ENCODE assay signal across 12 mouse cellular contexts in genomic region chr11:28906288-28906687, GRCm38 (mm10). TPM values are rescaled to one million over a fixed set of nuclear protein-coding genes. Genes with fewer than 3 reads are reported as not detected.
DNase-seq lines count a peak whose midpoint lies in the region; ATAC-seq and TF ChIP-seq lines count a peak whose summit lies in the region.
"Had no signal": no experiment of that assay in that cellular context is flagged by ENCODE, and none has a peak within 500 bp of the region (broad histone marks: within the 10 kb centered on the region; RNA-seq: fewer than 3 reads in every experiment).

No protein-coding gene starts in this region.

- peaks cover 7% of the 10 kb centered on the region; the same call in 1 of the 2 replicates for H3K4me1 ChIP-seq in liver, adult 2 months (ENCODE audit: control insufficient read depth, insufficient read depth, low read length)
- H3K4me1 ChIP-seq in liver, postnatal 0 days (ENCODE audit: insufficient read depth): no peaks in the 10 kb centered on the region
- no peaks in the 10 kb centered on the region for H3K4me1 ChIP-seq in hindbrain, embryonic 10.5 days (replicated peaks)
- H3K4me1 ChIP-seq in hindbrain, embryonic 11.5 days (replicated peaks; ENCODE audit: control insufficient read depth, insufficient read depth, low read length): no peaks in the 10 kb centered on the region
- H3K4me1 ChIP-seq: limb, embryonic 15.5 days had no signal

- H3K36me3 ChIP-seq in liver, adult 2 months (ENCODE audit: control insufficient read depth, insufficient read depth, low read length): no peaks in the 10 kb centered on the region
- H3K36me3 ChIP-seq in liver, postnatal 0 days (replicated peaks; ENCODE audit: insufficient read depth, low read length): no peaks in the 10 kb centered on the region
- no peaks in the 10 kb centered on the region for H3K36me3 ChIP-seq in hindbrain, embryonic 10.5 days
- H3K36me3 ChIP-seq in hindbrain, embryonic 11.5 days (ENCODE audit: control insufficient read depth, insufficient read depth, low read length): no peaks in the 10 kb centered on the region
- H3K36me3 ChIP-seq: limb, embryonic 15.5 days had no signal

- ATAC-seq in liver, postnatal 0 days: no peak
- no peak for ATAC-seq in hindbrain, embryonic 11.5 days (ENCODE audit: low FRiP score)
- ATAC-seq: intestine, postnatal 0 days had no signal

- H3K79me2 ChIP-seq in liver, adult 2 months (ENCODE audit: control insufficient read depth, insufficient read depth, low read length): no peaks in the 10 kb centered on the region

- peak; percentile 50 to 95 for DNase-seq in adrenal gland, adult (ENCODE audit: inconsistent age in 2 of 2, low spot score in 1 of 2)
- DNase-seq in adrenal gland, postnatal 25 days: no peak
- peak; percentile 17 for DNase-seq in liver, adult 2 months (ENCODE audit: extremely low read depth, low read depth, low spot score)
- DNase-seq in liver, postnatal 0 days: no peak
- DNase-seq in brain, adult 2 months (ENCODE audit: low read depth, low spot score): peak; percentile 85
- DNase-seq in lung, postnatal 14 days: peak; percentile 15
- no peak for DNase-seq in hindbrain, embryonic 10.5 days (ENCODE audit: low spot score)
- DNase-seq in hindbrain, embryonic 11.5 days (ENCODE audit: low spot score): no peak
- DNase-seq: thymus, postnatal 25 days had no signal

- 59% methylated on average over 3 of the region's 3 CpGs for WGBS in liver, adult 2 months
- 44% methylated on average over 3 of the region's 3 CpGs for WGBS in liver, postnatal 0 days (ENCODE audit: insufficient replicate concordance)
- 84% methylated on average over 3 of the region's 3 CpGs for WGBS in hindbrain, embryonic 10.5 days
- 84% methylated on average over 3 of the region's 3 CpGs for WGBS in hindbrain, embryonic 11.5 days

- no peak overlapping the region for H3K9ac ChIP-seq in liver, adult 2 months (ENCODE audit: low read depth, low read length)
- no peak overlapping the region for H3K9ac ChIP-seq in liver, postnatal 0 days (replicated peaks)
- no peak overlapping the region for H3K9ac ChIP-seq in hindbrain, embryonic 11.5 days (ENCODE audit: low read depth, low read length)
- H3K9ac ChIP-seq: limb, embryonic 15.5 days had no signal

- H3K27me3 ChIP-seq in liver, adult 2 months (ENCODE audit: control insufficient read depth, insufficient read depth, low read length): no peaks in the 10 kb centered on the region
- no peaks in the 10 kb centered on the region for H3K27me3 ChIP-seq in liver, postnatal 0 days (ENCODE audit: insufficient read depth, low read length)
- no peaks in the 10 kb centered on the region for H3K27me3 ChIP-seq in hindbrain, embryonic 10.5 days (ENCODE audit: insufficient read depth, poor library complexity, severe bottlenecking)
- no peaks in the 10 kb centered on the region for H3K27me3 ChIP-seq in hindbrain, embryonic 11.5 days (ENCODE audit: control insufficient read depth, insufficient read depth, low read length)
- H3K27me3 ChIP-seq: limb, embryonic 15.5 days had no signal

- no peak for TF ChIP-seq EP300 in liver, postnatal 0 days (IDR thresholded peaks at IDR 0.05; ENCODE audit: low read depth)

- H3K27ac ChIP-seq in liver, adult 2 months (replicated peaks; ENCODE audit: insufficient read depth, low read depth, low read length): no peak overlapping the region
- no peak overlapping the region for H3K27ac ChIP-seq in liver, postnatal 0 days (ENCODE audit: low read depth)
- H3K27ac ChIP-seq in hindbrain, embryonic 10.5 days: no peak overlapping the region
- no peak overlapping the region for H3K27ac ChIP-seq in hindbrain, embryonic 11.5 days (ENCODE audit: low read depth, low read length)
- H3K27ac ChIP-seq: limb, embryonic 15.5 days had no signal

- TF ChIP-seq CTCF in liver, adult 2 months (IDR thresholded peaks at IDR 0.05; ENCODE audit: low read depth, low read length): no peak
- no peak for TF ChIP-seq CTCF in liver, postnatal 0 days (IDR thresholded peaks at IDR 0.05; ENCODE audit: low read depth)

- no peak for TF ChIP-seq POLR2A in liver, adult 2 months (IDR thresholded peaks at IDR 0.05; ENCODE audit: extremely low read depth, insufficient read depth, low read length)

- no peak overlapping the region for H3K4me3 ChIP-seq in liver, adult 2 months (ENCODE audit: insufficient read depth, low read depth, low read length)
- no peak overlapping the region for H3K4me3 ChIP-seq in liver, postnatal 0 days (ENCODE audit: low read depth, low read length)
- H3K4me3 ChIP-seq in hindbrain, embryonic 10.5 days: no peak overlapping the region
- H3K4me3 ChIP-seq in hindbrain, embryonic 11.5 days (ENCODE audit: low read depth, low read length): no peak overlapping the region
- H3K4me3 ChIP-seq: limb, embryonic 15.5 days had no signal

- H3K9me3 ChIP-seq in liver, postnatal 0 days (ENCODE audit: low read length): no peaks in the 10 kb centered on the region
- H3K9me3 ChIP-seq in hindbrain, embryonic 10.5 days: no peaks in the 10 kb centered on the region
- H3K9me3 ChIP-seq in hindbrain, embryonic 11.5 days (ENCODE audit: control insufficient read depth, low read length): no peaks in the 10 kb centered on the region
- H3K9me3 ChIP-seq: limb, embryonic 15.5 days had no signal

- H3K4me2 ChIP-seq in liver, postnatal 0 days (ENCODE audit: low read depth, low read length): no peak overlapping the region
- H3K4me2 ChIP-seq in hindbrain, embryonic 11.5 days (replicated peaks; ENCODE audit: low read depth, low read length): no peak overlapping the region
- H3K4me2 ChIP-seq: limb, embryonic 15.5 days; midbrain, embryonic 11.5 days had no signal

RNA-seq across cellular contexts. Expression of gene Efemp1, which starts 53.3 kb away (rescaled TPM):
- total RNA-seq in adrenal gland, postnatal 25 days (2021): 109 and 122 TPM in 2 replicates
- 7.7 TPM in 2 replicates for total RNA-seq in liver, adult 2 months (2014; rRNA removed)
- 7.2 and 7.4 TPM in 2 replicates for polyA plus RNA-seq in liver, adult 2 months (2012; rRNA removed)
- 2.3 and 2.5 TPM in 2 replicates for polyA plus RNA-seq in liver, postnatal 0 days (2015; fragmentation: Nextera tagmentation; extraction: Ambion mirVana)
- polyA plus RNA-seq in hindbrain, embryonic 10.5 days (2016; fragmentation: Nextera tagmentation; extraction: Ambion mirVana): 7.7 and 8.2 TPM in 2 replicates
- polyA plus RNA-seq in hindbrain, embryonic 11.5 days (2014; fragmentation: Nextera tagmentation; extraction: Ambion mirVana): 15.1 and 18.2 TPM in 2 replicates

Comparison
In these comparisons a context has a peak if more than half of its experiments do, and no peak if none do; other contexts are left out.
1. DNase-seq: peak in adrenal gland, adult (2 of 2), liver, adult 2 months (single experiment), brain, adult 2 months (single experiment) and lung, postnatal 14 days (single experiment); none in adrenal gland, postnatal 25 days (single experiment), liver, postnatal 0 days (single experiment), hindbrain, embryonic 10.5 days (single experiment) and hindbrain, embryonic 11.5 days (single experiment).